Mouse (Mus musculus) heart, adult 2 months (tissue): ENCODE data around the gene Tmem74b. TPM values are rescaled to one million over a fixed set of nuclear protein-coding genes. Genes with fewer than 3 reads are reported as not detected.

ENCODE experiments used
- DNase-seq, 2 experiments: peaks; one replicate each; pipeline ENCODE4 v3.0.0; 2021
- H3K27ac ChIP-seq: fragments of 200-600 bp; 2 replicates; pipeline ENCODE4 v1.8.1; 2022
- H3K27me3 ChIP-seq: fragments of 200-500 bp; 2 replicates; pipeline ENCODE4 v1.6.1; 2012; ENCODE audit warnings: mild to moderate bottlenecking, low read length, inconsistent platforms, mixed read lengths; ENCODE audit not compliant: control insufficient read depth, insufficient read depth
- H3K36me3 ChIP-seq: fragments of 200-500 bp; 2 replicates; pipeline ENCODE4 v1.6.1; 2012; ENCODE audit warnings: low read length, inconsistent platforms; ENCODE audit not compliant: control insufficient read depth, insufficient read depth
- H3K4me1 ChIP-seq: fragments of 200-500 bp; 2 replicates; pipeline ENCODE4 v1.6.1; 2011; ENCODE audit warnings: low read length; ENCODE audit not compliant: control insufficient read depth, insufficient read depth
- H3K4me3 ChIP-seq: fragments of 200-600 bp; 2 replicates; pipeline ENCODE4 v1.8.1; 2022
- H3K79me2 ChIP-seq: fragments of 200-500 bp; replicated peaks from 2 replicates; pipeline ENCODE4 v1.6.1; 2012; ENCODE audit warnings: mild to moderate bottlenecking, inconsistent platforms, low read length, moderate library complexity, mixed read lengths; ENCODE audit not compliant: control insufficient read depth, insufficient read depth
- H3K9ac ChIP-seq: fragments of 200-500 bp; 2 replicates; pipeline ENCODE4 v1.6.1; 2012; ENCODE audit warnings: low read depth, mild to moderate bottlenecking, control low read depth, inconsistent platforms, low read length, mixed read lengths
- CTCF ChIP-seq: fragments of 200-600 bp; IDR thresholded peaks from 2 replicates; pipeline ENCODE4 v1.8.1; 2022; ENCODE audit warnings: antibody characterized with exemption, mild to moderate bottlenecking, moderate library complexity
- EP300 ChIP-seq: fragments of 200-500 bp; IDR thresholded peaks from 2 replicates; pipeline ENCODE4 v1.6.1; 2011; ENCODE audit warnings: low read depth, low read length, control low read depth; ENCODE audit not compliant: insufficient read depth
- POLR2A ChIP-seq: fragments of 200-500 bp; IDR thresholded peaks from 2 replicates; pipeline ENCODE4 v1.6.1; 2011; ENCODE audit warnings: mild to moderate bottlenecking, low read depth, low read length, control low read depth; ENCODE audit not compliant: insufficient read depth
- WGBS: fragments of 180-500 bp; shearing (Covaris S2); methylation state at CpG from one replicate; pipeline ENCODE4 v1.1.7; 2018; 5-methylcytosine and 5-hydroxymethylcytosine counted together
- intact Hi-C: fragments of 180-260 bp; cut with DNase I; formaldehyde crosslinking; loops from one replicate; pipeline ENCODE4 v1.15.1; 2025
- polyA plus RNA-seq: library from polyadenylated mRNA; depleted of rRNA; stranded (reverse); fragments of >200 nt; gene quantifications from 2 replicates; pipeline ENCODE4 v1.2.3, GENCODE M21; 2012
- total RNA-seq, 2 experiments: library from RNA; stranded (reverse); gene quantifications; 2 replicates each; pipeline ENCODE4 v1.2.3; 2021

The Tmem74b gene
- total and polyA plus RNA-seq, 3 experiments, result 4.5 to 5.8 (median 4.6) TPM

- 79% methylated on average over 3 of the region's 3 CpGs for whole genome bisulfite sequencing
- intact Hi-C loops, result no loop called here
- no peak for TF ChIP-seq POLR2A
Observed at GRCm38 (mm10) chr2:151739081-151739480, 37.3 kb downstream of the Tmem74b start.

GRCm38 (mm10) chr2:151739505-151739904 lies 37.7 kb downstream of the Tmem74b start:
- Histone ChIP-seq H3K27ac (no peak overlapping the region), H3K36me3 (peaks cover 2% of the 10 kb centered on the region; the same call in 1 of the 2 replicates), H3K4me3 (no peak overlapping the region), H3K9ac (no peak overlapping the region), H3K79me2 (peaks cover 3% of the 10 kb centered on the region; the same call in 1 of the 2 replicates), H3K27me3 (no peaks in the 10 kb centered on the region), H3K4me1 (peaks cover 3% of the 10 kb centered on the region)
- WGBS, result 86% methylated on average over 7 of the region's 7 CpGs
- DNase-seq, result no peak
- no peak for TF ChIP-seq POLR2A
- TF ChIP-seq EP300, result no peak
- no peak for TF ChIP-seq CTCF
- intact Hi-C loops, result no loop called here

More at GRCm38 (mm10) chr2:151739081-151739480, 37.3 kb downstream of the Tmem74b start:
- no peak overlapping the region for H3K27ac ChIP-seq
- H3K79me2 ChIP-seq, result peaks cover 3% of the 10 kb centered on the region; the same call in 1 of the 2 replicates
- no peak overlapping the region for H3K9ac ChIP-seq
- peaks cover 3% of the 10 kb centered on the region for H3K4me1 ChIP-seq
- H3K36me3 ChIP-seq, result peaks cover 2% of the 10 kb centered on the region; the same call in 1 of the 2 replicates
- no peaks in the 10 kb centered on the region for H3K27me3 ChIP-seq
- H3K4me3 ChIP-seq, result no peak overlapping the region
- no peak for DNase-seq

- H3K36me3 ChIP-seq, result no peaks in the 10 kb centered on the region
- H3K4me1 ChIP-seq, result peaks cover 3% of the 10 kb centered on the region
- peak; percentile 90 to 92 for DNase-seq
- H3K4me3 ChIP-seq, result peak overlapping the region; percentile 57
- H3K27me3 ChIP-seq, result no peaks in the 10 kb centered on the region
- peak overlapping the region; percentile 76 for H3K27ac ChIP-seq
- peak; percentile 88 for TF ChIP-seq POLR2A
- no peak for TF ChIP-seq CTCF
- TF ChIP-seq EP300, result peak; percentile 77
- under 1% methylated on average over 61 of the region's 61 CpGs for WGBS
- H3K79me2 ChIP-seq, result peaks cover 3% of the 10 kb centered on the region; the same call in 1 of the 2 replicates
- intact Hi-C loops, result loop anchor here (2.0 to 5.0 kb wide), 2 partner anchors 164 to 246 kb away; partner anchors contain the start of gene Nsfl1c
- peak overlapping the region; percentile 77 for H3K9ac ChIP-seq
Observed at GRCm38 (mm10) chr2:151740741-151741526, 39.1 kb downstream of the Tmem74b start.

- Histone ChIP-seq H3K27me3 (no peaks in the 10 kb centered on the region), H3K36me3 (no peaks in the 10 kb centered on the region), H3K4me3 (no peak overlapping the region), H3K79me2 (peaks cover 1% of the 10 kb centered on the region; the same call in 1 of the 2 replicates), H3K27ac (no peak overlapping the region), H3K9ac (no peak overlapping the region), H3K4me1 (peaks cover 3% of the 10 kb centered on the region)
- intact Hi-C loops, result loop anchor here (5.0 kb wide), 1 partner anchor 165 kb away; no protein-coding TSS in a partner anchor
- TF ChIP-seq CTCF (no peak), EP300 (no peak), POLR2A (no peak)
- DNase-seq, result no peak
- WGBS, result 97% methylated on average over 1 of the region's 1 CpGs
Observed at GRCm38 (mm10) chr2:151742084-151742483, 40.3 kb downstream of the Tmem74b start.

GRCm38 (mm10) chr2:151742850-151743679 lies 41.3 kb downstream of the Tmem74b start:
- Histone ChIP-seq H3K27me3 (no peaks in the 10 kb centered on the region), H3K36me3 (no peaks in the 10 kb centered on the region), H3K79me2 (peaks cover 1% of the 10 kb centered on the region; the same call in 1 of the 2 replicates), H3K4me1 (peaks cover 3% of the 10 kb centered on the region), H3K27ac (no peak overlapping the region), H3K4me3 (no peak overlapping the region), H3K9ac (no peak overlapping the region)
- TF ChIP-seq CTCF (no peak), EP300 (no peak), POLR2A (no peak)
- intact Hi-C loops, result loop anchor here (5.0 kb wide), 1 partner anchor 166 kb away; no protein-coding TSS in a partner anchor
- DNase-seq, result no peak
- 49% methylated on average over 6 of the region's 6 CpGs for WGBS
